Mouse (Mus musculus) lung, adult 2 months (tissue): Measurements from ENCODE around the gene Hoxa4.

Source experiments
- CTCF ChIP-seq: fragments of 200-500 bp; IDR thresholded peaks from 2 replicates; pipeline ENCODE4 v1.5.1; 2011; ENCODE audit warnings: mild to moderate bottlenecking, low read length, control low read depth; ENCODE audit not compliant: insufficient read depth
- POLR2A ChIP-seq: fragments of 200-500 bp; IDR thresholded peaks from 2 replicates; pipeline ENCODE4 v1.6.1; 2011; ENCODE audit warnings: low read depth, mild to moderate bottlenecking, control low read depth, low read length, borderline replicate concordance; ENCODE audit errors: extremely low read depth

- TF ChIP-seq POLR2A (no peak), CTCF (no peak)
Observed at GRCm38 (mm10) chr6:52235866-52236265, 44.3 kb upstream of the Hoxa4 start.
